Mouse (Mus musculus) kidney, postnatal 36 days (tissue): ENCODE data around the gene Npcd.
"Not testable (repeated sequence)": the region's sequence is repeated elsewhere in the genome, so short reads cannot be mapped to it uniquely, and the experiment has no call there.

Experiments used
- DNase-seq, 2 experiments: peaks; one replicate each; pipeline ENCODE4 v3.0.0; 2021 to 2022; ENCODE audit warnings: mixed read lengths in 2 of 2

Npcd gene

GRCm38 (mm10) chr15:79829431-79829830 is 4.6 kb downstream of the Npcd start:
- DNase-seq = no peak

GRCm38 (mm10) chr15:79828366-79829035 is 5.5 kb downstream of the Npcd start:
- peak in 1 of 2 experiments; percentile 53 for DNase-seq

GRCm38 (mm10) chr15:79827778-79828210 is 6.2 kb downstream of the Npcd start:
- DNase-seq = no peak

- DNase-seq = no peak
These were observed 6.8 kb downstream of the Npcd start for GRCm38 (mm10) chr15:79827061-79827777.

- DNase-seq = no peak
These were observed 7.7 kb downstream of the Npcd start for GRCm38 (mm10) chr15:79826221-79826935.

GRCm38 (mm10) chr15:79825146-79825825 is 8.8 kb downstream of the Npcd start:
- DNase-seq = no peak

GRCm38 (mm10) chr15:79823588-79824280 is 10.3 kb downstream of the Npcd start:
- peak; percentile 55 to 71 for DNase-seq

- DNase-seq = no peak
These were observed 11.5 kb downstream of the Npcd start for GRCm38 (mm10) chr15:79822265-79823199.

- no peak for DNase-seq
These were observed 15.7 kb downstream of the Npcd start for GRCm38 (mm10) chr15:79818325-79818724.

- no peak for DNase-seq
These were observed 20.3 kb downstream of the Npcd start for GRCm38 (mm10) chr15:79813666-79814258.

- DNase-seq = not testable (repeated sequence)
These were observed 21.2 kb downstream of the Npcd start for GRCm38 (mm10) chr15:79812840-79813239.

- no peak for DNase-seq
These were observed 23.0 kb downstream of the Npcd start for GRCm38 (mm10) chr15:79810997-79811396.

- no peak for DNase-seq
These were observed 24.0 kb downstream of the Npcd start for GRCm38 (mm10) chr15:79810061-79810460.

GRCm38 (mm10) chr15:79808658-79809057 is 25.4 kb downstream of the Npcd start:
- DNase-seq = no peak

- peak in 1 of 2 experiments; percentile 76 for DNase-seq
These were observed 25.9 kb downstream of the Npcd start for GRCm38 (mm10) chr15:79808114-79808513.

- DNase-seq = no peak
These were observed 27.0 kb downstream of the Npcd start for GRCm38 (mm10) chr15:79807050-79807449.

GRCm38 (mm10) chr15:79805246-79805645 is 28.8 kb downstream of the Npcd start:
- DNase-seq = no peak

- peak; percentile 13 to 70 for DNase-seq
These were observed 29.5 kb downstream of the Npcd start, which contains the start of gene Nptxr for GRCm38 (mm10) chr15:79804352-79805071. Gene Nptxr (minus strand): TSS chr15:79804766.

- DNase-seq = peak in 1 of 2 experiments; percentile 40
These were observed 30.3 kb downstream of the Npcd start for GRCm38 (mm10) chr15:79803533-79804351.
